Mouse (Mus musculus): ENCODE data around the gene Olfr857. TPM values are rescaled to one million over a fixed set of nuclear protein-coding genes. Genes with fewer than 3 reads are reported as not detected.
"Not testable (repeated sequence)": the region's sequence is repeated elsewhere in the genome, so short reads cannot be mapped to it uniquely, and the experiment has no call there.

The Olfr857 gene
- polyA plus RNA-seq (2016; fragmentation: Nextera tagmentation; extraction: Ambion mirVana), result not detected in 2 replicates

- Histone ChIP-seq H3K9me3 (no peaks in the 10 kb centered on the region; the same call in 1 of the 2 replicates), H3K4me1 (no peaks in the 10 kb centered on the region), H3K4me3 (no peak within 1 kb of the TSS), H3K27ac (no peak within 1 kb of the TSS), H3K36me3 (replicated peaks) (no peaks in the 10 kb centered on the region), H3K27me3 (ENCODE audit: poor library complexity, severe bottlenecking) (no peaks in the 10 kb centered on the region)
- WGBS, result 98% methylated on average over 1 of the region's 1 CpGs
- DNase-seq (ENCODE audit: extremely low spot score, low spot score), result no peak
Observed at GRCm38 (mm10) chr9:19709133-19709532, at the start of gene Olfr857. Olfr857 (plus strand) TSS chr9:19709433.

- no peaks in the 10 kb centered on the region for H3K27me3 ChIP-seq (ENCODE audit: poor library complexity, severe bottlenecking)
- peaks cover 18% of the 10 kb centered on the region for H3K9me3 ChIP-seq
- H3K27ac ChIP-seq, result no peak overlapping the region
- WGBS, result 85% methylated on average over 6 of the region's 6 CpGs
- no peak overlapping the region for H3K4me3 ChIP-seq
- H3K36me3 ChIP-seq (replicated peaks), result no peaks in the 10 kb centered on the region
- DNase-seq (ENCODE audit: extremely low spot score, low spot score), result no peak
- no peaks in the 10 kb centered on the region for H3K4me1 ChIP-seq
Observed at GRCm38 (mm10) chr9:19690281-19690680, 19.0 kb upstream of the Olfr857 start.

- Histone ChIP-seq H3K4me1 (no peaks in the 10 kb centered on the region), H3K4me3 (no peak overlapping the region), H3K36me3 (replicated peaks) (no peaks in the 10 kb centered on the region), H3K27me3 (ENCODE audit: poor library complexity, severe bottlenecking) (no peaks in the 10 kb centered on the region), H3K27ac (no peak overlapping the region), H3K9me3 (peaks cover 18% of the 10 kb centered on the region)
- no peak for DNase-seq (ENCODE audit: extremely low spot score, low spot score)
- WGBS, result 83% methylated on average over 1 of the region's 1 CpGs
Observed at GRCm38 (mm10) chr9:19691426-19691825, 17.8 kb upstream of the Olfr857 start.

- 93% methylated on average over 2 of the region's 2 CpGs for WGBS
- H3K9me3 ChIP-seq, result peaks cover 18% of the 10 kb centered on the region
- no peaks in the 10 kb centered on the region for H3K27me3 ChIP-seq (ENCODE audit: poor library complexity, severe bottlenecking)
- no peak overlapping the region for H3K27ac ChIP-seq
- no peak overlapping the region for H3K4me3 ChIP-seq
- DNase-seq (ENCODE audit: extremely low spot score, low spot score), result no peak
- no peaks in the 10 kb centered on the region for H3K4me1 ChIP-seq
- H3K36me3 ChIP-seq (replicated peaks), result no peaks in the 10 kb centered on the region
Observed at GRCm38 (mm10) chr9:19692430-19692829, 16.8 kb upstream of the Olfr857 start.

- not testable (repeated sequence) for H3K27me3 ChIP-seq (ENCODE audit: poor library complexity, severe bottlenecking); H3K4me1 ChIP-seq; DNase-seq (ENCODE audit: extremely low spot score, low spot score); H3K36me3 ChIP-seq (replicated peaks); H3K27ac ChIP-seq; H3K4me3 ChIP-seq
- H3K9me3 ChIP-seq, result peaks cover 19% of the 10 kb centered on the region
- 59% methylated on average over 2 of the region's 2 CpGs for WGBS
Observed at GRCm38 (mm10) chr9:19694285-19694684, 14.9 kb upstream of the Olfr857 start.

- not testable (repeated sequence) for H3K27me3 ChIP-seq (ENCODE audit: poor library complexity, severe bottlenecking); H3K4me1 ChIP-seq; H3K27ac ChIP-seq; H3K4me3 ChIP-seq; DNase-seq (ENCODE audit: extremely low spot score, low spot score); H3K36me3 ChIP-seq (replicated peaks)
- WGBS, result 66% methylated on average over 9 of the region's 9 CpGs
- peaks cover 18% of the 10 kb centered on the region for H3K9me3 ChIP-seq
Observed at GRCm38 (mm10) chr9:19694898-19695379, 14.3 kb upstream of the Olfr857 start.

- not testable (repeated sequence) for H3K27me3 ChIP-seq (ENCODE audit: poor library complexity, severe bottlenecking); H3K36me3 ChIP-seq (replicated peaks); H3K4me1 ChIP-seq; DNase-seq (ENCODE audit: extremely low spot score, low spot score); H3K4me3 ChIP-seq; H3K9me3 ChIP-seq; H3K27ac ChIP-seq
- 71% methylated on average over 2 of the region's 2 CpGs for WGBS
Observed at GRCm38 (mm10) chr9:19704546-19704945, 4.7 kb upstream of the Olfr857 start.

Other genes with a start within 250 kb of the Olfr857 start
- gene Olfr850, start 231.2 kb upstream of the Olfr857 start, polyA plus RNA-seq (2016; fragmentation: Nextera tagmentation; extraction: Ambion mirVana), result not detected in 2 replicates
- not detected in 2 replicates for gene Olfr851, start 216.1 kb upstream of the Olfr857 start, polyA plus RNA-seq (2016; fragmentation: Nextera tagmentation; extraction: Ambion mirVana)
- gene Olfr853, start 168.4 kb upstream of the Olfr857 start, polyA plus RNA-seq (2016; fragmentation: Nextera tagmentation; extraction: Ambion mirVana), result not detected in 2 replicates
- not detected in 2 replicates for gene Olfr854, start 142.1 kb upstream of the Olfr857 start, polyA plus RNA-seq (2016; fragmentation: Nextera tagmentation; extraction: Ambion mirVana)
- gene Olfr855, start 126.8 kb upstream of the Olfr857 start, polyA plus RNA-seq (2016; fragmentation: Nextera tagmentation; extraction: Ambion mirVana), result not detected in 2 replicates
- 38.6 and 38.7 TPM in 2 replicates for gene Zfp317, start 87.3 kb upstream of the Olfr857 start, polyA plus RNA-seq (2016; fragmentation: Nextera tagmentation; extraction: Ambion mirVana)
- gene Olfr58, start 70.8 kb downstream of the Olfr857 start, polyA plus RNA-seq (2016; fragmentation: Nextera tagmentation; extraction: Ambion mirVana), result not detected in 2 replicates
- not detected in 2 replicates for gene Olfr859, start 95.5 kb downstream of the Olfr857 start, polyA plus RNA-seq (2016; fragmentation: Nextera tagmentation; extraction: Ambion mirVana)
- not detected in 2 replicates for gene Olfr860, start 140.3 kb downstream of the Olfr857 start, polyA plus RNA-seq (2016; fragmentation: Nextera tagmentation; extraction: Ambion mirVana)
- gene Olfr862, start 178.6 kb downstream of the Olfr857 start, polyA plus RNA-seq (2016; fragmentation: Nextera tagmentation; extraction: Ambion mirVana), result not detected in 2 replicates
- 0.15 and 0.20 TPM in 2 replicates for gene Olfr77, start 207.4 kb downstream of the Olfr857 start, polyA plus RNA-seq (2016; fragmentation: Nextera tagmentation; extraction: Ambion mirVana)

Data from forebrain, embryonic 10.5 days (tissue).